Mouse (Mus musculus): Measurements from ENCODE around the gene Slc6a18. TPM values are rescaled to one million over a fixed set of nuclear protein-coding genes. Genes with fewer than 3 reads are reported as not detected.

The Slc6a18 gene
- polyA plus RNA-seq, 1 experiment from 2014 or later, result 76.6 TPM

- Histone ChIP-seq H3K27ac (no peak overlapping the region), H3K27me3 (ENCODE audit: insufficient read depth, low read length) (no peaks in the 10 kb centered on the region), H3K4me1 (replicated peaks; ENCODE audit: insufficient read depth, low read length) (no peaks in the 10 kb centered on the region), H3K36me3 (ENCODE audit: insufficient read depth, low read length) (no peaks in the 10 kb centered on the region), H3K4me3 (replicated peaks; ENCODE audit: low read depth, low read length) (no peak overlapping the region), H3K4me2 (ENCODE audit: low read length) (no peak overlapping the region), H3K9ac (ENCODE audit: low read depth, low read length) (no peak overlapping the region), H3K9me3 (replicated peaks; ENCODE audit: low read length) (no peaks in the 10 kb centered on the region)
- ATAC-seq (replicated peaks; ENCODE audit: low FRiP score, low read depth) (no peak), DNase-seq (ENCODE audit: low spot score) (no peak)
- TF ChIP-seq CTCF (IDR thresholded peaks at IDR 0.05; ENCODE audit: low read depth), result no peak
- 81% methylated on average over 4 of the region's 4 CpGs for WGBS
Observed at GRCm38 (mm10) chr13:73702776-73703175, 25.0 kb upstream of the Slc6a18 start.

- no peak for TF ChIP-seq CTCF (IDR thresholded peaks at IDR 0.05; ENCODE audit: low read depth)
- no peaks in the 10 kb centered on the region for H3K36me3 ChIP-seq (ENCODE audit: insufficient read depth, low read length)
- ATAC-seq (replicated peaks; ENCODE audit: low FRiP score, low read depth) (no peak), DNase-seq (ENCODE audit: low spot score) (no peak)
- no peak overlapping the region for H3K27ac ChIP-seq
- H3K9me3 ChIP-seq (replicated peaks; ENCODE audit: low read length), result no peaks in the 10 kb centered on the region
- H3K27me3 ChIP-seq (ENCODE audit: insufficient read depth, low read length), result no peaks in the 10 kb centered on the region
- H3K9ac ChIP-seq (ENCODE audit: low read depth, low read length), result no peak overlapping the region
- no peak overlapping the region for H3K4me3 ChIP-seq (replicated peaks; ENCODE audit: low read depth, low read length)
- no peaks in the 10 kb centered on the region for H3K4me1 ChIP-seq (replicated peaks; ENCODE audit: insufficient read depth, low read length)
- 80% methylated on average over 9 of the region's 9 CpGs for WGBS
- no peak overlapping the region for H3K4me2 ChIP-seq (ENCODE audit: low read length)
Observed at GRCm38 (mm10) chr13:73701161-73701883, 23.5 kb upstream of the Slc6a18 start.

- peak; percentile 68 for ATAC-seq (replicated peaks; ENCODE audit: low FRiP score, low read depth)
- Histone ChIP-seq H3K36me3 (ENCODE audit: insufficient read depth, low read length) (no peaks in the 10 kb centered on the region), H3K27me3 (ENCODE audit: insufficient read depth, low read length) (no peaks in the 10 kb centered on the region), H3K4me3 (replicated peaks; ENCODE audit: low read depth, low read length) (no peak overlapping the region), H3K9ac (ENCODE audit: low read depth, low read length) (no peak overlapping the region), H3K9me3 (replicated peaks; ENCODE audit: low read length) (no peaks in the 10 kb centered on the region), H3K4me1 (replicated peaks; ENCODE audit: insufficient read depth, low read length) (no peaks in the 10 kb centered on the region), H3K27ac (no peak overlapping the region), H3K4me2 (ENCODE audit: low read length) (no peak overlapping the region)
- no peak for DNase-seq (ENCODE audit: low spot score)
- WGBS, result 90% methylated on average over 12 of the region's 12 CpGs
- TF ChIP-seq CTCF (IDR thresholded peaks at IDR 0.05; ENCODE audit: low read depth), result no peak
Observed at GRCm38 (mm10) chr13:73700554-73700953, 22.7 kb upstream of the Slc6a18 start.

DNA sequence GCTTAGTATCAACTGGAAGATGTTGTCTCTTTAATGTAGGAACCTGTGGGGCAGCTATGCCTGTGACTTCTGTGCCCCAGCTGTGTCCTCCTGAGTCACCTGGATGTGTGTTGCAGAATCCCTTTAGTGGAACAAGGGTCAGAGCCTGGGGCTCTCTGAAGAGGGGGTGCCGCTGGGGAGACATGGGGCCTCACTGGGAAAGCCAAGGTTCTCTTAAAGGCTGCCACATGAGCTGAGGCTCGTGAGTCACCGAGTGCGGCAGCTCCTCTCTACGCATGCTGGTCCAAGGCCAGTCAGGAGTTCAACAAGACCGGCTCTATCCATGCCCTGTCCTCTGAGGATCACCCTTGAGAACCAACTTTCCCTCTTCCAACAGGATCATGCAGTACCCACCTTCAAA lies 21.9 kb upstream of the Slc6a18 start:
- Histone ChIP-seq H3K36me3 (ENCODE audit: insufficient read depth, low read length) (no peaks in the 10 kb centered on the region), H3K4me1 (replicated peaks; ENCODE audit: insufficient read depth, low read length) (no peaks in the 10 kb centered on the region), H3K27ac (no peak overlapping the region), H3K27me3 (ENCODE audit: insufficient read depth, low read length) (no peaks in the 10 kb centered on the region), H3K9me3 (replicated peaks; ENCODE audit: low read length) (no peaks in the 10 kb centered on the region), H3K4me3 (replicated peaks; ENCODE audit: low read depth, low read length) (no peak overlapping the region), H3K4me2 (ENCODE audit: low read length) (no peak overlapping the region), H3K9ac (ENCODE audit: low read depth, low read length) (no peak overlapping the region)
- ATAC-seq (replicated peaks; ENCODE audit: low FRiP score, low read depth) (no peak), DNase-seq (ENCODE audit: low spot score) (no peak)
- no peak for TF ChIP-seq CTCF (IDR thresholded peaks at IDR 0.05; ENCODE audit: low read depth)
- WGBS, result 89% methylated on average over 6 of the region's 6 CpGs

- no peak overlapping the region for H3K4me2 ChIP-seq (ENCODE audit: low read length)
- no peaks in the 10 kb centered on the region for H3K9me3 ChIP-seq (replicated peaks; ENCODE audit: low read length)
- H3K27ac ChIP-seq, result no peak overlapping the region
- TF ChIP-seq CTCF (IDR thresholded peaks at IDR 0.05; ENCODE audit: low read depth), result no peak
- H3K27me3 ChIP-seq (ENCODE audit: insufficient read depth, low read length), result no peaks in the 10 kb centered on the region
- H3K4me1 ChIP-seq (replicated peaks; ENCODE audit: insufficient read depth, low read length), result 0 out of 2 replicates have a peak, but pooled peaks cover 5% of the 10 kb centered on the region
- no peak overlapping the region for H3K9ac ChIP-seq (ENCODE audit: low read depth, low read length)
- ATAC-seq (replicated peaks; ENCODE audit: low FRiP score, low read depth), result no peak
- no peak overlapping the region for H3K4me3 ChIP-seq (replicated peaks; ENCODE audit: low read depth, low read length)
- 70% methylated on average over 3 of the region's 3 CpGs for WGBS
- no peaks in the 10 kb centered on the region for H3K36me3 ChIP-seq (ENCODE audit: insufficient read depth, low read length)
- DNase-seq (ENCODE audit: low spot score), result no peak
Observed at GRCm38 (mm10) chr13:73696529-73696928, 18.7 kb upstream of the Slc6a18 start.

DNA sequence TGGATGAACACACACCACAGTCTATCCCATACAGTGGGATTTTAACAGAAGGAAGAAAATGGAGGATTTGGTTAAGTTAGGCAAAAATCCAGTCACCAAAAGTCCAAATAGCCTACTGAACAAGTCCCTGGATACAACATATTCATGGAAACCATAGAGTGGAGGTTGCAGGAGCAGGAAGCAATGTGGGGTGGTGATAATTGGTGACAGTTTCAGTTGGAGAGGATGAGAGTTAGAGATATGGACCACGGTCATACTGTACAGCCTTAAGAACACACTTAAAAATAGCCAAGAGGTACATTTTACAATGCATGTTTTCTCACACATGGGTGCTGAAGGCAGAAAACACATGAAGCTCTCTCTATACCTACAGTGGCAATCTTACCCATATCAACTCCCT lies 17.1 kb upstream of the Slc6a18 start:
- Histone ChIP-seq H3K9me3 (replicated peaks; ENCODE audit: low read length) (no peaks in the 10 kb centered on the region), H3K27ac (no peak overlapping the region), H3K4me3 (replicated peaks; ENCODE audit: low read depth, low read length) (no peak overlapping the region), H3K36me3 (ENCODE audit: insufficient read depth, low read length) (no peaks in the 10 kb centered on the region), H3K27me3 (ENCODE audit: insufficient read depth, low read length) (no peaks in the 10 kb centered on the region), H3K9ac (ENCODE audit: low read depth, low read length) (no peak overlapping the region), H3K4me2 (ENCODE audit: low read length) (no peak overlapping the region), H3K4me1 (replicated peaks; ENCODE audit: insufficient read depth, low read length) (0 out of 2 replicates have a peak, but pooled peaks cover 5% of the 10 kb centered on the region)
- ATAC-seq (replicated peaks; ENCODE audit: low FRiP score, low read depth) (no peak), DNase-seq (ENCODE audit: low spot score) (no peak)
- WGBS, result 90% methylated on average over 1 of the region's 1 CpGs
- TF ChIP-seq CTCF (IDR thresholded peaks at IDR 0.05; ENCODE audit: low read depth), result no peak

GRCm38 (mm10) chr13:73693333-73693732 lies 15.5 kb upstream of the Slc6a18 start:
- Histone ChIP-seq H3K9me3 (replicated peaks; ENCODE audit: low read length) (no peaks in the 10 kb centered on the region), H3K4me2 (ENCODE audit: low read length) (no peak overlapping the region), H3K27ac (no peak overlapping the region), H3K4me1 (replicated peaks; ENCODE audit: insufficient read depth, low read length) (0 out of 2 replicates have a peak, but pooled peaks cover 5% of the 10 kb centered on the region), H3K4me3 (replicated peaks; ENCODE audit: low read depth, low read length) (no peak overlapping the region), H3K9ac (ENCODE audit: low read depth, low read length) (no peak overlapping the region), H3K36me3 (ENCODE audit: insufficient read depth, low read length) (no peaks in the 10 kb centered on the region), H3K27me3 (ENCODE audit: insufficient read depth, low read length) (no peaks in the 10 kb centered on the region)
- no peak for TF ChIP-seq CTCF (IDR thresholded peaks at IDR 0.05; ENCODE audit: low read depth)
- ATAC-seq (replicated peaks; ENCODE audit: low FRiP score, low read depth) (no peak), DNase-seq (ENCODE audit: low spot score) (no peak)
- WGBS, result 73% methylated on average over 2 of the region's 2 CpGs

Measured in kidney, postnatal 0 days (tissue).